Mouse (Mus musculus) embryonic fibroblast, embryonic 13.5 days (primary cell): ENCODE measurements at regions not wholly inside any gene's neighbourhood (a gene's known extent, or its start where the extent isn't known, plus 50 kb on each side); places are given as distances from the start of the nearest gene placed in this dataset.

Experiments used
- H3K27ac ChIP-seq: 2 replicates; pipeline ENCODE4 v1.5.1; 2012; ENCODE audit warnings: low read length, control low read depth, inconsistent platforms; ENCODE audit not compliant: insufficient read depth
- H3K4me1 ChIP-seq: 2 replicates; pipeline ENCODE4 v1.6.1; 2011; ENCODE audit warnings: low read length; ENCODE audit not compliant: control insufficient read depth, insufficient read depth
- H3K4me3 ChIP-seq: 2 replicates; pipeline ENCODE4 v1.5.1; 2011; ENCODE audit warnings: mild to moderate bottlenecking, control low read depth, low read length; ENCODE audit not compliant: insufficient read depth
- CTCF ChIP-seq: IDR thresholded peaks from 2 replicates; pipeline ENCODE4 v1.5.1; 2011; ENCODE audit warnings: mild to moderate bottlenecking, control low read depth, low read length, moderate library complexity, borderline replicate concordance; ENCODE audit not compliant: insufficient read depth
- POLR2A ChIP-seq: IDR thresholded peaks from 2 replicates; pipeline ENCODE4 v1.6.1; 2011; ENCODE audit warnings: low read depth, mild to moderate bottlenecking, control low read depth, low read length, moderate library complexity

GRCm38 (mm10) chr8:34472846-34473245 lies 361.3 kb upstream of the Gm10131 start:
- TF ChIP-seq CTCF = no peak
- TF ChIP-seq POLR2A = no peak
- H3K4me3 ChIP-seq = no peak overlapping the region
- H3K4me1 ChIP-seq = no peaks in the 10 kb centered on the region
- no peak overlapping the region for H3K27ac ChIP-seq

DNA sequence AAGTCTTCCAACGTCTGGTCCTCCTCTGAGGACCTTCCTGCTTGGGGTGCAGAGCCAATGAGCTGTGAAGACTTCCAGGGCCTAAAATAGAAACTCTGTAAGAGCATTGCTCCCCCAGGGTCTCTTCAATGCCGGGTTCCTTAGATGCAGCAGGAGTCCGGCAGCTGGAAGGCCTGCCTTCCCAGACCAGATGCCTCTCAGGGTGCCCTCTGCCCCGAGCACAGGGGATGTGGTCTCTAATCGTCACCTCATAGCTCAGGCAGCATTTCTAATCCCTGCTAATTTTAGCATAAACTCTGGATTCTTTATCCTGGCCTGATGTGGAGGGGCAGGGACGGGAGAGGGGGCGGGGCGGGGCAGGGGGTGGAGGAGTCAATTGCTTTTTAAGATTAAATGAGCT lies 360.9 kb upstream of the Gm10131 start:
- no peak overlapping the region for H3K27ac ChIP-seq
- H3K4me1 ChIP-seq = no peaks in the 10 kb centered on the region
- TF ChIP-seq CTCF (no peak), POLR2A (no peak)
- H3K4me3 ChIP-seq = no peak overlapping the region

DNA sequence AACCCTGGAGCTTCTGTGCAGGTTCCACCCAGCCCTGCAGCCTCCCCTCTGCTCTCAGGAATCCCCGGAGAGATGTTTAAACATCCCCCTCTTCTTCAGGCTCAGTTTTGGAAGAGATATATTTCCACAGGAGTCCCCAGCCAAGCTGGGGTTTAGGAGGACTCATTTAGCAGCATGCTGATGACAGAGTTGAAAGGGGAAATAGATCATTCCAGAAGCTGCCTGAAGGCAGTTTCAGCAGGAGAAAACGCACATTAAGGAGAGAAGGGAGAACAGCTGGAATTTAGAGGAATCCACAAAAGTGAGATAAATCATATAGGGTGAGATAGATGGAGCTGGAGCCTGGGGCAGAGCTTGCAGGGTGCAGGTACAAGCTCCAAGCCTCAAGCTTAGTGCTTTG lies 357.6 kb upstream of the Gm10131 start:
- Histone ChIP-seq H3K4me3 (no peak overlapping the region), H3K27ac (no peak overlapping the region), H3K4me1 (no peaks in the 10 kb centered on the region)
- TF ChIP-seq CTCF = no peak
- no peak for TF ChIP-seq POLR2A

GRCm38 (mm10) chr8:34466786-34467364 lies 355.3 kb upstream of the Gm10131 start:
- H3K4me1 ChIP-seq = no peaks in the 10 kb centered on the region
- TF ChIP-seq POLR2A = no peak
- TF ChIP-seq CTCF = no peak
- H3K27ac ChIP-seq = no peak overlapping the region
- H3K4me3 ChIP-seq = no peak overlapping the region

DNA sequence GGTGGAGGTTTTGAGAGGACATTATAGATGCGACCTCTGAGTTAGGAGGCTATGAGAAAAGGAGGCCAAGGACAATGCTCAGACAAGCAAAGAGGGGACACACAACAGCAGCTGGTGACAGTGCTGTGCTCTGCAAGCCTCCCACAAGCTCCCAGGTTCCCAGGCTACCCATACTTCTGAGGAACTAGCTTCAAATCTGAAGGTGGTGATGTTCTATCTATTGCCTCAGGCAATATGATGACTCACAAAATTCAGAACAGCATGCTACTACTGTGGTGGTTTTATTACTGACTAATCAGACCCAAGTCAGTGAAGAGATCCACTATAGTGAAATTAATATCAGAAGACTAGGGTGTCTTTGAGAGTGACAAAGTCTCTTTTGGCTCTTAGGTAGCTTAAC lies 353.9 kb upstream of the Gm10131 start:
- H3K4me3 ChIP-seq = no peak overlapping the region
- no peaks in the 10 kb centered on the region for H3K4me1 ChIP-seq
- TF ChIP-seq POLR2A (no peak), CTCF (no peak)
- H3K27ac ChIP-seq = no peak overlapping the region

DNA sequence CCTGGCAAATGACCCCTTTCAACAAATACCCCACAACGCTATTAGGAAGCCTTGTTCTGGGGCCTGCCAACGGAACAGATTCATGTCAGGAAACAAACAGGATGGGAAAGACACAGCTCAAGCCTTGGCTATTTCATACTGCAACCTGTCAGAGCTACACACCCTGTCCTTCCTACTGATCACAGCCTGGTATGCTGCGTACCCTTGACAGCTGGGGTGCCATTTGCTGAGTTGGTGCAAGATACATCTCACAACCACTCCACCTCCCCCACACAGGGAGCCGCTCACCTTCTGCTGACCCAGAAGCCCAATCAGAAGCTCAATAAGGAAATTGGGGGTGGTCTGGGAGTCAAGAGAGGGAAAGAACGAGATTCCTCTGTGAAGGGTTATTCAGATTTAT lies 350.7 kb upstream of the Gm10131 start:
- Histone ChIP-seq H3K4me3 (no peak overlapping the region), H3K27ac (no peak overlapping the region), H3K4me1 (no peaks in the 10 kb centered on the region)
- TF ChIP-seq CTCF = no peak

DNA sequence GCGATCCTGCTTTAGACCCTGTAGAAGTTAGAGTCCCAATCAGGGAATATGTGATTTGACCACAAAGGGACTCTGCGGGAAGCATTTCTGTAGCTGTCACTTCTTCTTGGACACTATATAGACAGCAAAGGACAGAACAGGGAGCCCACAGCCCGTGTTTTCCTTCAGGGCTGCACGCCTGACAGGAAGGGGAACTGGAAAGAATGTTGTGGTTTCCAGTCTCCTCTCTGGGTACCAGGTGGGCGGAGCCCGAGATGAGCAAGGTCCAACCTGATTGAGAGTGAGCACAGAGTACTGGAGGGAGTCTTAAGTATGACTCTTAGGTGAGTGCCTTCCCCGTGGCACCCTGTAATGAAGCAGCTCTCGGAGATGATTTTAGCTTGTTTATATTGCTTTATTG lies 346.8 kb upstream of the Gm10131 start:
- no peak overlapping the region for H3K4me3 ChIP-seq
- TF ChIP-seq CTCF = no peak
- TF ChIP-seq POLR2A = no peak
- H3K4me1 ChIP-seq = no peaks in the 10 kb centered on the region

GRCm38 (mm10) chr8:34456543-34456942 lies 345.0 kb upstream of the Gm10131 start:
- no peak overlapping the region for H3K27ac ChIP-seq
- no peak overlapping the region for H3K4me3 ChIP-seq
- TF ChIP-seq CTCF = no peak
- no peak for TF ChIP-seq POLR2A
- no peaks in the 10 kb centered on the region for H3K4me1 ChIP-seq

More for the DNA sequence above, 346.8 kb upstream of the Gm10131 start:
- H3K27ac ChIP-seq = no peak overlapping the region

- TF ChIP-seq CTCF (no peak), POLR2A (no peak)
- Histone ChIP-seq H3K4me3 (no peak overlapping the region), H3K4me1 (no peaks in the 10 kb centered on the region), H3K27ac (no peak overlapping the region)
Observed at GRCm38 (mm10) chr8:34455376-34455775, 343.8 kb upstream of the Gm10131 start.

- H3K27ac ChIP-seq = no peak overlapping the region
- no peaks in the 10 kb centered on the region for H3K4me1 ChIP-seq
- no peak overlapping the region for H3K4me3 ChIP-seq
- TF ChIP-seq CTCF = no peak
- no peak for TF ChIP-seq POLR2A
Observed at GRCm38 (mm10) chr8:34452811-34453210, 341.3 kb upstream of the Gm10131 start.
